Mouse (Mus musculus) embryonic facial prominence, embryonic 15.5 days (tissue): ENCODE measurements around the gene Dzip1. TPM values are rescaled to one million over a fixed set of nuclear protein-coding genes. Genes with fewer than 3 reads are reported as not detected.

ENCODE experiments used
- ATAC-seq: fragments of 200-750 bp; cut with Nextera tagmentation; 2 replicates; pipeline ENCODE4 v1.8.0; 2017; ENCODE audit warnings: low read depth, moderate TSS enrichment; ENCODE audit not compliant: insufficient number of reproducible peaks, low FRiP score, low TSS enrichment
- H3K27ac ChIP-seq: fragments of 300-500 bp; sonication (generic); replicated peaks from 2 replicates; pipeline ENCODE4 v1.5.1; 2015; ENCODE audit warnings: mild to moderate bottlenecking, inconsistent platforms
- H3K27me3 ChIP-seq: fragments of 300-500 bp; sonication (generic); 2 replicates; pipeline ENCODE4 v1.6.1; 2015; ENCODE audit warnings: inconsistent platforms
- H3K36me3 ChIP-seq: fragments of 300-500 bp; sonication (generic); 2 replicates; pipeline ENCODE4 v1.6.1; 2015; ENCODE audit warnings: mild to moderate bottlenecking, inconsistent platforms
- H3K4me1 ChIP-seq: fragments of 300-500 bp; sonication (generic); 2 replicates; pipeline ENCODE4 v1.6.1; 2015; ENCODE audit warnings: inconsistent platforms
- H3K4me2 ChIP-seq: fragments of 300-500 bp; sonication (generic); replicated peaks from 2 replicates; pipeline ENCODE4 v1.6.1; 2015; ENCODE audit warnings: mild to moderate bottlenecking, inconsistent platforms
- H3K4me3 ChIP-seq: fragments of 300-500 bp; sonication (generic); replicated peaks from 2 replicates; pipeline ENCODE4 v1.5.1; 2015; ENCODE audit warnings: mild to moderate bottlenecking, inconsistent platforms
- H3K9ac ChIP-seq: fragments of 300-500 bp; sonication (generic); 2 replicates; pipeline ENCODE4 v1.6.1; 2015; ENCODE audit warnings: inconsistent platforms
- H3K9me3 ChIP-seq: fragments of 300-500 bp; sonication (generic); replicated peaks from 2 replicates; pipeline ENCODE4 v1.6.1; 2016; ENCODE audit warnings: inconsistent platforms
- WGBS: fragments of 180-500 bp; shearing (Covaris S2); methylation state at CpG from one replicate; pipeline ENCODE4 v1.1.7; 2015; 5-methylcytosine and 5-hydroxymethylcytosine counted together
- polyA plus RNA-seq: library from polyadenylated mRNA; unstranded; fragments of >200 nt; fragmentation: Nextera tagmentation; extraction: Ambion mirVana; gene quantifications from 2 replicates; pipeline ENCODE4 v1.2.1, GENCODE M21; 2015

The Dzip1 gene
- polyA plus RNA-seq, 1 experiment from 2014 or later = 24.0 TPM

DNA sequence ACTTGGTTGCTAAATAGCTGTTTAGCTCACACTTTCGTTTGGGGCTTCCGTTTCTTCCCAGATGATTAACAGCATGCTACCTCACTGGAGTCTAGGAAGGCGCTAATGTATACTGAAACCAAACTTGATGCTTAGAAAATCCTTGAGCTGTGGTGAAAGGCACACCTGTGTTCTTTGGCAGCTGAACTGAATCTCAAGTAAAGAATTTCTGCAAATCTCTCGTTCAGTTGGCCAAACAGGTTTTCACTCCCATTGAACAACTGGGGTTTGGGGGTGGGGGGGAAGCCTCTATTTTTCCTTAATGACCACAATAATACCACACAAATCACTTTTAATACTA, 74.6 kb downstream of the Dzip1 start:
- Histone ChIP-seq H3K36me3 (no peaks in the 10 kb centered on the region), H3K9me3 (no peaks in the 10 kb centered on the region), H3K4me2 (no peak overlapping the region), H3K4me1 (peaks cover 9% of the 10 kb centered on the region), H3K9ac (no peak overlapping the region), H3K27me3 (0 out of 2 replicates have a peak, but pooled peaks cover 3% of the 10 kb centered on the region), H3K27ac (no peak overlapping the region), H3K4me3 (no peak overlapping the region)
- 59% methylated on average over 4 of the region's 4 CpGs for WGBS
- no peak for ATAC-seq

DNA sequence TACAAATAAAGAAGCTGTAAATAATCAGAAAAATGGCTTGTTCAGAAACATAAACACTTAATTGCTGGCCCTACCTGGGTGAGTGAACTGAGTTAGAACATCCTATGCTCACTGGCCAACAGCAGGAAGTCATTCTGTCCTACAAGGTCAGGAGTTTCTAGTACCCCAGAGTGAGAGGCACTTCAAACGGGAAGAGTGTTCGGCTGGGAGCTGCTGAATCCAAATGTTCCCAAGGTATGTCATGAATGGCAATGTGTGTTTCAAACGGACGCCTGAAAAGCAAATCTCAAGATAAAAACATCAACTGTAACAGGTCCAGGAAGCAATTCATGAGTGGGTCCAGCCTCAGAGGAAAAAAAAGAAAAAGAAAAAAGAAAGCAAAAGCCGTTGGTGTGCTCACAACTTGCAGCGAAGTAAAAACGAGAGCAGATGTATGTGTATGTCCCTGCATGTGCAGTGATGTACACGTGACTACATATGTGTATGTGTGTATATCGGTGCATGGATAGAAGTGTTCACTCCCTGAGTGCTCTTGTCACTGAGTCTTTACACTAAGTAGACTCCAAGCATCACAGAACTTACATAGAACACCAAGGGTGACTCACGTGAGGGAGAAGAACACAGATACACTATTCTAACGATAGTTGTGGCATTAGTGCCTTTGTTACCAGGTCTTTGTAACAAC, 75.1 kb downstream of the Dzip1 start:
- Histone ChIP-seq H3K4me2 (no peak overlapping the region), H3K4me3 (no peak overlapping the region), H3K27ac (no peak overlapping the region), H3K9me3 (no peaks in the 10 kb centered on the region), H3K4me1 (peaks cover 5% of the 10 kb centered on the region), H3K27me3 (0 out of 2 replicates have a peak, but pooled peaks cover 3% of the 10 kb centered on the region), H3K36me3 (no peaks in the 10 kb centered on the region), H3K9ac (no peak overlapping the region)
- 78% methylated on average over 11 of the region's 11 CpGs for WGBS
- ATAC-seq = no peak

DNA sequence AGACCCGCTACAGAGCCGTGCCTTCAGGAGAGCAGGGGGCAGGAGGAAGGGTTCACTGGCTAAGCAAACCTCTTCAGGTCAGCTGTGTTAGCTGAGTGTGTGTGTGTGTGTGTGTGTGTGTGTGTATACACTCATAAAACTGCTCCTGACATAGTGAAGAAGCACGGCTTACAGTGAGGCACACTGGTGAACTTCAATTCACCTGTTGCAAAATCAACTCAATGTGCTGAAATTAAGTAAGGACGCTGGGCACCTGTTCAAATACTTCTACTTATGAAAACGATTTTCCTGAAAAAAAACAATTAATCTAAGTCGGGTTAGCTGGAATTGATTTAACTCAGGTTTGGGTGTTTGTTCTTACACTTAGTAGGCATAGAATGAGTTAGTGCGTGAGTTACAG, 77.1 kb downstream of the Dzip1 start:
- Histone ChIP-seq H3K4me3 (no peak overlapping the region), H3K9me3 (no peaks in the 10 kb centered on the region), H3K4me1 (no peaks in the 10 kb centered on the region), H3K36me3 (no peaks in the 10 kb centered on the region), H3K9ac (no peak overlapping the region), H3K27ac (no peak overlapping the region), H3K4me2 (no peak overlapping the region), H3K27me3 (no peaks in the 10 kb centered on the region)
- no peak for ATAC-seq
- 70% methylated on average over 7 of the region's 7 CpGs for WGBS

DNA sequence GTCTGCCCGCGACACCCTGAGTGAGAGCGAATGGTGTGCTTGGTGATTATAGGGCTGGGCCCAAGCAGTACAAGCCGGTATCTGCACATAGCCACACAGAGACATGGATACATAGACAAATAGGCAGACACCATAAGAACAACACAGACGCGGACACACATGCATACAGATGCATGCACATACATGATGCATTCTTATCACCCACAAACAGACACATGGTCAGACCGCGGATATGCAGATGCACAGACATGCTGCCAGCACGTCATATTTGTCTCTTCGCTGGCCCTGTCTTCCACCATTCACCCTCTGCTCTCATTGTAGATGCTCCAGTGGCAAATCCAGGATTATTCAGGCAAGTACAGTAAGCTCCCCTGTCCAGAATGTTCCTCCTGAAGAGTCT, 78.4 kb downstream of the Dzip1 start:
- no peak overlapping the region for H3K9ac ChIP-seq
- no peaks in the 10 kb centered on the region for H3K36me3 ChIP-seq
- H3K4me3 ChIP-seq = no peak overlapping the region
- no peaks in the 10 kb centered on the region for H3K9me3 ChIP-seq
- no peak overlapping the region for H3K4me2 ChIP-seq
- H3K4me1 ChIP-seq = no peaks in the 10 kb centered on the region
- whole genome bisulfite sequencing = 95% methylated on average over 10 of the region's 10 CpGs
- H3K27ac ChIP-seq = no peak overlapping the region
- ATAC-seq = no peak
- H3K27me3 ChIP-seq = no peaks in the 10 kb centered on the region

DNA sequence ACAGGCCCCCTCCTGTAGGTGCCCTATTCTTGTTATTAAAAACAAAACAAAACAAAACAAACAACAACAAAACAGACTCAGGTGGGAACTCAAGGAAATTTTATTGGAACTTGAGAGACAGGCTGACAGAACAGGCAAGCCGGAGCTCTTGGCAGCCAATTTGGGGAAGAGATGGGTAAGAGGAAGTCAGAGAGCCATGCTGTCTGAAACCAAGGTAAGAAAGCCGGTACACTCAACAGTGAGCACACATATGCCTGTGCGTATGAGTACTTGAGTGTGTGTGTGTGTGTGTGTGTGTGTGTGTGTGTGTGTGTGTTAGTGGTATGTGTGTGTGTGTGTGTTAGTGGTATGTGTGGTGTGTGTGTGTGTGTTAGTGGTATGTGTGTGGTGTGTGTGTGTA, 82.9 kb downstream of the Dzip1 start:
- no peak overlapping the region for H3K27ac ChIP-seq
- no peak for ATAC-seq
- no peaks in the 10 kb centered on the region for H3K9me3 ChIP-seq
- no peaks in the 10 kb centered on the region for H3K36me3 ChIP-seq
- H3K4me3 ChIP-seq = no peak overlapping the region
- H3K4me1 ChIP-seq = no peaks in the 10 kb centered on the region
- H3K9ac ChIP-seq = no peak overlapping the region
- 89% methylated on average over 3 of the region's 3 CpGs for WGBS
- no peak overlapping the region for H3K4me2 ChIP-seq
- no peaks in the 10 kb centered on the region for H3K27me3 ChIP-seq

DNA sequence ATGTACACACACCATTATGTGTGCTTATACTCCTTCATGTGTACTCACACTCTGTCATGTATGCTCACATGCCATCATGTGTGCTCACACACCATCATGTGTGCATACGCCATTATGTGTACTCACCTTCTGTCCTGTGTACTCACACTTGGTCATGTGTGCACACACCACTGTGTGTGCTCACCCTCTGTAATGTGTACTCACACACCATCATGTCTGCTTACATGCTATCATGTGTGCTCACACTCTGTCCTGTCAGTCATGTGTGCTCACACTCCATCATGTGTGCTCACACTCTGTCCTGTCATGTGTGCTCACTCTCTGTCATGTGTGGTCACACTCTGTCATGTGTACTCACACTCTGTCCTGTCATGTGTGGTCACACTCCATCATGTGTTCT, 85.2 kb downstream of the Dzip1 start:
- Histone ChIP-seq H3K9me3 (no peaks in the 10 kb centered on the region), H3K9ac (no peak overlapping the region), H3K36me3 (no peaks in the 10 kb centered on the region), H3K4me2 (no peak overlapping the region), H3K27me3 (no peaks in the 10 kb centered on the region), H3K4me3 (no peak overlapping the region), H3K4me1 (no peaks in the 10 kb centered on the region), H3K27ac (no peak overlapping the region)
- no peak for ATAC-seq
- WGBS = 91% methylated on average over 1 of the region's 1 CpGs

DNA sequence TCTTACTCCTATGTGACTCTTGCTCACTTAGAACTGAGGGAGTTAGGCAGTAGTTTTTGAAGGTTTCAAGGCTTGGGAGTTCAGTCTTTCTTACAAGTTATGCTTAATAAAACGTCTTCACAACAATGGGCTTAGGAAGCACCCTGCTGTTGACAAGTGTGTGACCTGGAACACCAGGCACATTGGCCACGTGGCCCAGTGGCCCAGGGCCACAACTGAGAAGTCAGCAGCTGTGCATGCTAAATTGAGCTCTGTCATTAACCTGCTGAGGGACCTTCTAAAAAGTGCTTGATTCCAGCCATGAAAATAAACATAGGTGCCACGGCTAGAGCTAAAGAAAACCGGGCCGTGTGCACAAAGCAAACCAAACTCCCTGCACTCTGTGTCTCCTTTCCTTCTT, 85.8 kb downstream of the Dzip1 start:
- Histone ChIP-seq H3K27me3 (no peaks in the 10 kb centered on the region), H3K4me2 (no peak overlapping the region), H3K4me1 (peaks cover under 1% of the 10 kb centered on the region; the same call in 1 of the 2 replicates), H3K4me3 (no peak overlapping the region), H3K9ac (no peak overlapping the region), H3K9me3 (no peaks in the 10 kb centered on the region), H3K36me3 (no peaks in the 10 kb centered on the region), H3K27ac (no peak overlapping the region)
- no peak for ATAC-seq
- whole genome bisulfite sequencing = 62% methylated on average over 5 of the region's 5 CpGs

DNA sequence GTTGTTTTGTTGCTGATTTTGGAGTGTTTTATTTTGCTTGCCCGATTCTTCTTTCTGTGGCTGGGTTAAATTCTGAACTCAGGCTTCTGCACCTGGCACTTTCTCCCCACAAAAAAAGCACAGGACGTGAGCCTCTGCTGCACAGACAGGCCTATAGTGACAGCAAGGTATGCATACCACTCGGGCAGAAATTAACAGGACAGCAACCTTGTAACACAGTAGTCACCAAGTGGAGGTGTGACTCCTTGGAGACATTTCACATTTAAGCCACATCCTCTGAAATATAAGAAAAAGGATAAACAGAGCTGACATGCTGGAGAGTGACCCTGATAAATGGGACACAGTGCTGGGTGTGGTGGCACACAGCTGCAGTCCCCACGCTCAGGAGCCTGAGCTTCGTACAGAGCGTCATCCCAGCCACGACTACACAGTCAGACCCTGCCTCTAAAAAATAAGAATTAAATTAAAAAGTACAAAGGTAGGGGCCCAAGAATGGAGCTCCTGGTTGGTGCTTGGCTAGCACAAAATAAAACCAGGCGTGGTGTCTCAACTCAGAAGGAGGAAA, 86.6 kb downstream of the Dzip1 start:
- H3K27ac ChIP-seq = no peak overlapping the region
- no peaks in the 10 kb centered on the region for H3K9me3 ChIP-seq
- peaks cover 4% of the 10 kb centered on the region for H3K4me1 ChIP-seq
- no peak for ATAC-seq
- no peak overlapping the region for H3K9ac ChIP-seq
- H3K4me3 ChIP-seq = no peak overlapping the region
- no peak overlapping the region for H3K4me2 ChIP-seq
- H3K27me3 ChIP-seq = no peaks in the 10 kb centered on the region
- WGBS = 65% methylated on average over 8 of the region's 8 CpGs
- no peaks in the 10 kb centered on the region for H3K36me3 ChIP-seq

DNA sequence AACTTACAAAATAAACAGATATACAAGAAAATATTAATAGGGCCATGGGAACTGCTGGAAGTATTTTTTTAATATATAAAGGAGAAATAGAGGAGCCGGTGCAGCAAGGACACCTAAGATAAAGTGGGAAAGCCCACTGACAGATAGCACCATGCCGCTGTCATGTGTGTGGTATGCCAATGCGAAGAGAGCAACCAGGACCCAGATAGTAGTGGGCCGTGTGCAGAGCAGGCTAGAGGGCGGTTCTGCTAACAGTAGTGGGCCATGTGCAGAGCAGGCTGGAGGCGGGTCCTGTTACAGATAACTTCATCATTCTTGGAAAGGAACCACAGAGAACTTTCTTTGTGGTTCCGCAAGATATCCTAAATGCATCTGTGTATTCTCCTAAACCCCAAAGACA, 88.5 kb downstream of the Dzip1 start:
- Histone ChIP-seq H3K9ac (no peak overlapping the region), H3K9me3 (no peaks in the 10 kb centered on the region), H3K4me3 (no peak overlapping the region), H3K36me3 (no peaks in the 10 kb centered on the region), H3K27ac (no peak overlapping the region), H3K4me2 (no peak overlapping the region), H3K4me1 (peaks cover 4% of the 10 kb centered on the region), H3K27me3 (no peaks in the 10 kb centered on the region)
- 80% methylated on average over 7 of the region's 7 CpGs for WGBS
- ATAC-seq = no peak

DNA sequence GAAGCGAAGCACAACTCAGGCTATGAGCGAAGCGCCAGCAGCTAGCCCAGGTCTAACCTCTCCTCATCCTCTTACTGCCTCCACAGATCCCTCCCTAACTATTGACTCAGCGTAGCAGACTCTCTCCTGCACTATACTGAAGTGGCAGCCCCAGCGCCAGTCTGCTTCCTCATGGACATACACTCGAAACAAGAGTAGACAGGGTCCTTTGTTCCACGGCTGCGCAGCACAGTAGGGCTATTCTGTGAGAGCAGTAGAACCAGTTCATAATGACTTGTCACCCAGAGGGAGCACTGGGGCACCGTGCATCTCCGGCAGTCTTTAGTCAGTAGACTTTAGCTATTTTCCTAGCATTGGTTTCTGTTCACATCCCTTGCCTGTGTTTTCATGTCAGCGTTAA, 89.1 kb downstream of the Dzip1 start:
- H3K27ac ChIP-seq = no peak overlapping the region
- H3K9ac ChIP-seq = no peak overlapping the region
- no peak overlapping the region for H3K4me2 ChIP-seq
- 67% methylated on average over 11 of the region's 11 CpGs for WGBS
- H3K4me1 ChIP-seq = peaks cover 4% of the 10 kb centered on the region
- no peaks in the 10 kb centered on the region for H3K9me3 ChIP-seq
- ATAC-seq = no peak
- no peaks in the 10 kb centered on the region for H3K27me3 ChIP-seq
- no peak overlapping the region for H3K4me3 ChIP-seq
- no peaks in the 10 kb centered on the region for H3K36me3 ChIP-seq

DNA sequence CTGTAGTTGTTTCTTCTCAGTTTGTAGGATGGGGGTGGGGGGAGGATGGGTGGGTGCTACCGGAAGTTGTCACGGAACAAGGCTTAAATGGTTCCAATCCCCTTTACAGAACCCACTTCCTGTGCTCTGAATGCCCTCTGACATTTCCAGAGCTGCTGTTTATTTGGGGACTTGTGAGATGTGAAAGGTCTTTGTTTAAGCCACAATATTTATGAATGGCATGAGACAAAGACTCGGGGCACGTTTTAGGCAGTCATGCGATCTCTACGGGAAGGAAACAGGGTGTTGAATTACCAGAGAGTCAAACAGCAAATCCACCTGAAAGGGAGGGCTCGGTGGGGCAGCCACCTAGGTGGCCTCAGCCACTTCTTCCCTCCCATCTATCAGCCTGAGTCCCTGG, 90.9 kb downstream of the Dzip1 start:
- WGBS = 3% methylated on average over 7 of the region's 7 CpGs
- Histone ChIP-seq H3K9ac (no peak overlapping the region), H3K36me3 (no peaks in the 10 kb centered on the region), H3K4me2 (no peak overlapping the region), H3K27ac (no peak overlapping the region), H3K4me3 (no peak overlapping the region), H3K9me3 (no peaks in the 10 kb centered on the region), H3K27me3 (no peaks in the 10 kb centered on the region), H3K4me1 (peaks cover 4% of the 10 kb centered on the region)
- ATAC-seq = no peak

DNA sequence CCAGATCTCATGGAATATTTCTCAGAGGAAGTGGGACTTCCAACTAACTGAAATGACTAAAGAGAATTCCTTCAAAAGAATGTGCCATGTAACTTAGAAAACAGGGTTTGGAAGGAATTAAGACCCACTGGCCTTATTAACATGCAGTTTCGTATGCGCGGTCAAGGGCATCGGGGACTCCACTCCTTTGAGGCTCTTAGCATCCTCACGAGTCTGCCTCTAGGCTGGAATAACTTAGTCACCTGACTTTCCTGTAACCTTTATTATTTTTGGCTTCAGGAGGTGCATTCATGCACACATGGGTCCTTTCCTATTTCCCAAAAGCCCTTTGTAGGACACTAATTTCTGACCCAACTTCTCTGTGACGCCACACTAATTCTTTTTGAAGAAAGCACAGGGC, 92.0 kb downstream of the Dzip1 start:
- WGBS = 66% methylated on average over 6 of the region's 6 CpGs
- Histone ChIP-seq H3K36me3 (no peaks in the 10 kb centered on the region), H3K27me3 (no peaks in the 10 kb centered on the region), H3K9ac (no peak overlapping the region), H3K9me3 (no peaks in the 10 kb centered on the region), H3K27ac (no peak overlapping the region), H3K4me2 (no peak overlapping the region), H3K4me3 (no peak overlapping the region), H3K4me1 (peaks cover 4% of the 10 kb centered on the region)
- ATAC-seq = no peak
